Mouse (Mus musculus) bone marrow macrophage, adult 2 months (primary cell): Measurements from ENCODE around the gene Rapgef6.

ENCODE experiments used
- CTCF ChIP-seq: IDR thresholded peaks from 2 replicates; pipeline ENCODE4 v1.5.1; 2012; ENCODE audit warnings: low read depth, mild to moderate bottlenecking, low read length, moderate library complexity
- POLR2A ChIP-seq: IDR thresholded peaks from 2 replicates; pipeline ENCODE4 v1.6.1; 2012; ENCODE audit warnings: mild to moderate bottlenecking, low read depth, low read length, borderline replicate concordance

- TF ChIP-seq CTCF (no peak), POLR2A (no peak)
These were observed 216.5 kb downstream of the Rapgef6 start for GRCm38 (mm10) chr11:54739012-54739750.
